Mouse (Mus musculus): ENCODE results near the gene Fggy. TPM values are rescaled to one million over a fixed set of nuclear protein-coding genes. Genes with fewer than 3 reads are reported as not detected.

Fggy gene
- polyA plus RNA-seq, 1 experiment from 2014 or later = 9.0 TPM

GRCm38 (mm10) chr4:95669336-95669735 is 112.0 kb downstream of the Fggy start:
- H3K36me3 ChIP-seq = no peaks in the 10 kb centered on the region
- H3K9ac ChIP-seq = no peak overlapping the region
- no peaks in the 10 kb centered on the region for H3K9me3 ChIP-seq
- no peak for ATAC-seq (ENCODE audit: low FRiP score, low read depth)
- no peaks in the 10 kb centered on the region for H3K27me3 ChIP-seq (replicated peaks)
- no peak overlapping the region for H3K4me3 ChIP-seq
- no peaks in the 10 kb centered on the region for H3K4me1 ChIP-seq
- WGBS = 52% methylated on average over 2 of the region's 2 CpGs
- H3K27ac ChIP-seq = no peak overlapping the region
- H3K4me2 ChIP-seq (replicated peaks) = no peak overlapping the region

- no peak overlapping the region for H3K9ac ChIP-seq
- no peaks in the 10 kb centered on the region for H3K4me1 ChIP-seq
- no peak overlapping the region for H3K4me3 ChIP-seq
- no peaks in the 10 kb centered on the region for H3K27me3 ChIP-seq (replicated peaks)
- no peaks in the 10 kb centered on the region for H3K9me3 ChIP-seq
- H3K36me3 ChIP-seq = no peaks in the 10 kb centered on the region
- H3K27ac ChIP-seq = no peak overlapping the region
- no peak for ATAC-seq (ENCODE audit: low FRiP score, low read depth)
- H3K4me2 ChIP-seq (replicated peaks) = no peak overlapping the region
- WGBS = 78% methylated on average over 3 of the region's 3 CpGs
These were observed 113.3 kb downstream of the Fggy start for GRCm38 (mm10) chr4:95670559-95670958.

GRCm38 (mm10) chr4:95672039-95672438 is 114.7 kb downstream of the Fggy start:
- no peak for ATAC-seq (ENCODE audit: low FRiP score, low read depth)
- H3K27ac ChIP-seq = no peak overlapping the region
- no peak overlapping the region for H3K4me2 ChIP-seq (replicated peaks)
- H3K9me3 ChIP-seq = no peaks in the 10 kb centered on the region
- no peak overlapping the region for H3K9ac ChIP-seq
- WGBS = 93% methylated on average over 1 of the region's 1 CpGs
- H3K4me3 ChIP-seq = no peak overlapping the region
- no peaks in the 10 kb centered on the region for H3K27me3 ChIP-seq (replicated peaks)
- no peaks in the 10 kb centered on the region for H3K36me3 ChIP-seq
- H3K4me1 ChIP-seq = no peaks in the 10 kb centered on the region

GRCm38 (mm10) chr4:95676390-95676789 is 119.1 kb downstream of the Fggy start:
- Histone ChIP-seq H3K4me3 (no peak overlapping the region), H3K9ac (no peak overlapping the region), H3K9me3 (no peaks in the 10 kb centered on the region), H3K27me3 (replicated peaks) (no peaks in the 10 kb centered on the region), H3K4me2 (replicated peaks) (no peak overlapping the region), H3K27ac (no peak overlapping the region), H3K36me3 (no peaks in the 10 kb centered on the region), H3K4me1 (no peaks in the 10 kb centered on the region)
- no peak for ATAC-seq (ENCODE audit: low FRiP score, low read depth)
- 55% methylated on average over 2 of the region's 2 CpGs for WGBS

- Histone ChIP-seq H3K4me1 (peaks cover 13% of the 10 kb centered on the region), H3K9me3 (no peaks in the 10 kb centered on the region), H3K4me2 (replicated peaks) (no peak overlapping the region), H3K36me3 (no peaks in the 10 kb centered on the region), H3K27ac (no peak overlapping the region), H3K27me3 (replicated peaks) (no peaks in the 10 kb centered on the region), H3K4me3 (no peak overlapping the region), H3K9ac (no peak overlapping the region)
- ATAC-seq (ENCODE audit: low FRiP score, low read depth) = no peak
- WGBS = 91% methylated on average over 5 of the region's 5 CpGs
These were observed 123.6 kb downstream of the Fggy start for GRCm38 (mm10) chr4:95680756-95681449.

- Histone ChIP-seq H3K27ac (0 out of 2 replicates have a peak overlapping the region, but pooled peaks have one; percentile 5), H3K9ac (no peak overlapping the region), H3K9me3 (no peaks in the 10 kb centered on the region), H3K4me2 (replicated peaks) (peak overlapping the region; percentile 24; the same call in 1 of the 2 replicates), H3K36me3 (no peaks in the 10 kb centered on the region), H3K27me3 (replicated peaks) (no peaks in the 10 kb centered on the region), H3K4me3 (no peak overlapping the region), H3K4me1 (peaks cover 13% of the 10 kb centered on the region)
- peak; percentile 90 for ATAC-seq (ENCODE audit: low FRiP score, low read depth)
- 3% methylated on average over 4 of the region's 4 CpGs for WGBS
These were observed 127.3 kb downstream of the Fggy start for GRCm38 (mm10) chr4:95684522-95685080.

- no peak overlapping the region for H3K4me3 ChIP-seq
- no peaks in the 10 kb centered on the region for H3K27me3 ChIP-seq (replicated peaks)
- H3K36me3 ChIP-seq = no peaks in the 10 kb centered on the region
- 84% methylated on average over 2 of the region's 2 CpGs for WGBS
- H3K9me3 ChIP-seq = no peaks in the 10 kb centered on the region
- H3K4me1 ChIP-seq = peaks cover 13% of the 10 kb centered on the region
- no peak overlapping the region for H3K27ac ChIP-seq
- no peak for ATAC-seq (ENCODE audit: low FRiP score, low read depth)
- no peak overlapping the region for H3K9ac ChIP-seq
- no peak overlapping the region for H3K4me2 ChIP-seq (replicated peaks)
These were observed 129.5 kb downstream of the Fggy start for GRCm38 (mm10) chr4:95686775-95687174.

- ATAC-seq (ENCODE audit: low FRiP score, low read depth) = no peak
- Histone ChIP-seq H3K4me2 (replicated peaks) (no peak overlapping the region), H3K4me1 (peaks cover 13% of the 10 kb centered on the region), H3K27me3 (replicated peaks) (no peaks in the 10 kb centered on the region), H3K9ac (no peak overlapping the region), H3K27ac (no peak overlapping the region), H3K9me3 (no peaks in the 10 kb centered on the region), H3K4me3 (no peak overlapping the region), H3K36me3 (no peaks in the 10 kb centered on the region)
- 90% methylated on average over 5 of the region's 5 CpGs for WGBS
These were observed 130.0 kb downstream of the Fggy start for GRCm38 (mm10) chr4:95687350-95687749.

- no peak for ATAC-seq (ENCODE audit: low FRiP score, low read depth)
- H3K9ac ChIP-seq = no peak overlapping the region
- H3K9me3 ChIP-seq = no peaks in the 10 kb centered on the region
- H3K4me1 ChIP-seq = peaks cover 13% of the 10 kb centered on the region
- no peak overlapping the region for H3K4me3 ChIP-seq
- H3K27ac ChIP-seq = no peak overlapping the region
- 86% methylated on average over 4 of the region's 4 CpGs for WGBS
- H3K27me3 ChIP-seq (replicated peaks) = no peaks in the 10 kb centered on the region
- H3K4me2 ChIP-seq (replicated peaks) = no peak overlapping the region
- no peaks in the 10 kb centered on the region for H3K36me3 ChIP-seq
These were observed 130.9 kb downstream of the Fggy start for GRCm38 (mm10) chr4:95688159-95688558.

- no peaks in the 10 kb centered on the region for H3K4me1 ChIP-seq
- H3K9ac ChIP-seq = no peak overlapping the region
- H3K27me3 ChIP-seq (replicated peaks) = no peaks in the 10 kb centered on the region
- no peak overlapping the region for H3K4me3 ChIP-seq
- 73% methylated on average over 2 of the region's 2 CpGs for WGBS
- no peaks in the 10 kb centered on the region for H3K9me3 ChIP-seq
- H3K27ac ChIP-seq = no peak overlapping the region
- H3K36me3 ChIP-seq = no peaks in the 10 kb centered on the region
- H3K4me2 ChIP-seq (replicated peaks) = no peak overlapping the region
- no peak for ATAC-seq (ENCODE audit: low FRiP score, low read depth)
These were observed 143.1 kb downstream of the Fggy start for GRCm38 (mm10) chr4:95700366-95700765.

- Histone ChIP-seq H3K9me3 (no peaks in the 10 kb centered on the region), H3K36me3 (no peaks in the 10 kb centered on the region), H3K4me1 (no peaks in the 10 kb centered on the region), H3K4me2 (replicated peaks) (no peak overlapping the region), H3K27me3 (replicated peaks) (no peaks in the 10 kb centered on the region), H3K27ac (no peak overlapping the region), H3K4me3 (no peak overlapping the region), H3K9ac (no peak overlapping the region)
- WGBS = 75% methylated on average over 5 of the region's 5 CpGs
- no peak for ATAC-seq (ENCODE audit: low FRiP score, low read depth)
These were observed 150.9 kb downstream of the Fggy start for GRCm38 (mm10) chr4:95707941-95708897.

GRCm38 (mm10) chr4:95709750-95710149 is 152.4 kb downstream of the Fggy start:
- 74% methylated on average over 1 of the region's 1 CpGs for WGBS
- H3K4me3 ChIP-seq = no peak overlapping the region
- no peaks in the 10 kb centered on the region for H3K27me3 ChIP-seq (replicated peaks)
- ATAC-seq (ENCODE audit: low FRiP score, low read depth) = no peak
- H3K27ac ChIP-seq = no peak overlapping the region
- no peaks in the 10 kb centered on the region for H3K9me3 ChIP-seq
- H3K4me1 ChIP-seq = no peaks in the 10 kb centered on the region
- no peaks in the 10 kb centered on the region for H3K36me3 ChIP-seq
- H3K4me2 ChIP-seq (replicated peaks) = no peak overlapping the region
- no peak overlapping the region for H3K9ac ChIP-seq
